Mouse (Mus musculus) yolk sac, embryonic 10.5 days (tissue): ENCODE data around the gene Ndufc1.
A peak's percentile ranks its signal among the peaks of the same experiment; 100 is the strongest.
"Not testable (repeated sequence)": the region's sequence is repeated elsewhere in the genome, so short reads cannot be mapped to it uniquely, and the experiment has no call there.

Source experiments
- DNase-seq: peaks from one replicate; pipeline ENCODE4 v3.0.0-alpha.2; 2017; ENCODE audit warnings: low spot score

Gene Ndufc1

GRCm38 (mm10) chr3:51368011-51368410 lies 40.8 kb downstream of the Ndufc1 start:
- no peak for DNase-seq

GRCm38 (mm10) chr3:51366926-51367325 lies 41.9 kb downstream of the Ndufc1 start:
- no peak for DNase-seq

- DNase-seq, result no peak
Measured at GRCm38 (mm10) chr3:51365517-51365882, 43.3 kb downstream of the Ndufc1 start.

GRCm38 (mm10) chr3:51364703-51365516 lies 43.9 kb downstream of the Ndufc1 start:
- DNase-seq, result peak; percentile 84

- DNase-seq, result no peak
Measured at GRCm38 (mm10) chr3:51361066-51361465, 47.7 kb downstream of the Ndufc1 start.

GRCm38 (mm10) chr3:51359558-51360307 lies 49.1 kb downstream of the Ndufc1 start:
- DNase-seq, result no peak

GRCm38 (mm10) chr3:51358660-51359557 lies 49.9 kb downstream of the Ndufc1 start:
- DNase-seq, result peak; percentile 93

GRCm38 (mm10) chr3:51358181-51358580 lies 50.6 kb downstream of the Ndufc1 start:
- peak; percentile 92 for DNase-seq

GRCm38 (mm10) chr3:51357624-51358023 lies 51.2 kb downstream of the Ndufc1 start:
- peak; percentile 64 for DNase-seq

GRCm38 (mm10) chr3:51357078-51357477 lies 51.7 kb downstream of the Ndufc1 start:
- DNase-seq, result peak; percentile 67

- DNase-seq, result not testable (repeated sequence)
Measured at GRCm38 (mm10) chr3:51354956-51355355, 53.8 kb downstream of the Ndufc1 start.
